Mouse (Mus musculus) layer of hippocampus, adult 9-10 months (tissue): ENCODE data around the gene Ttyh1.

ENCODE experiments used
- DNase-seq: peaks from one replicate; pipeline ENCODE4 v3.0.0; 2022; ENCODE audit warnings: low spot score

The Ttyh1 gene

DNA sequence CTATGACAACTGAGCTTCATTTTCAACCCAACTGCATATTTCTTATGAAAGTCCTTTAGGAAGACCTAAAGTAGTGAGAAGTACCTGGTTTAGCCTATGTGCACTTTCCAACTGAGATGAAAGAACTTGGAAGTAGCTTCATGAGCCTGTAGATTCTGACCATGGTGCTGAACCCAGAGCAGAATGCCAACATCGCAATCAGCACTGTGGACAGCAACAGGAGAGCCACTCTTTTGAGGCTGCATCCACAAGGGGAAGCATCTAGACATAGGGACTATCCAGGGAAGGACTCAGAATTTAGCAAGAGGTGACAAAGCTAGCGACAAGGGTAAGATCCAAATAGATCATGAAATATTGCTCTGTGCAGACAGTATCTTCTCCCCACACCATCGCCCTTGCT, 59.2 kb downstream of the Ttyh1 start:
- no peak for DNase-seq
